9 mouse cellular contexts compared by ENCODE assay signal in the genomic region with DNA sequence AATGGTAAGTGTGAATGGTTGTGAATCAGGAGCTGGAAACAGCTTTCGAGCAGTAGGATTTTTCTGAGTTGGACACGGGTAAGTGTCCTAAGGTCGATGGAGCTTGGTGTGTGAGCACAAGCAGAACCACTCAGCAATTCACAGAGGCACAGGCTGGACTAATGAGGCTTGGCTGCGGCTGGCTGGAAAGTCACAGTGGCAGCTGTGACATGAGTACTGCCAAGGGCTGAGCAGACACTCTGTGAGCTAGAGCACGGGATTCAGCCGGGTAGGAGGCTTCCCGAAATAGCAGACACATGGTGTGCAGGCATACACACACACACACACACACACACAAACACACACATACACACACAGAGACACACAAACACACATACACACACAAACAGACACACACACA.
DNase-seq lines count a peak whose midpoint lies in the region; ATAC-seq and TF ChIP-seq lines count a peak whose summit lies in the region.
"Had no signal": no experiment of that assay in that cellular context is flagged by ENCODE, and none has a peak within 500 bp of the region (broad histone marks: within the 10 kb centered on the region; RNA-seq: fewer than 3 reads in every experiment).

No protein-coding gene starts in this region.

- H3K27ac ChIP-seq in lung, embryonic 16.5 days (ENCODE audit: low read length): no peak overlapping the region
- peak overlapping the region; percentile 0; the same call in 1 of the 2 replicates for H3K27ac ChIP-seq in midbrain, embryonic 15.5 days
- H3K27ac ChIP-seq: limb, embryonic 12.5 days had no signal

- no peak for DNase-seq in lung, adult 2 months
- DNase-seq in cerebellum, postnatal 4 days (ENCODE audit: low spot score in 2 of 2): peak; percentile 30 to 63
- peak; percentile 73 to 74 for DNase-seq in heart, postnatal 10 days
- DNase-seq in embryo, embryonic 11 days: no peak
- DNase-seq in spleen, postnatal 14 days (ENCODE audit: low spot score in 2 of 2): no peak
- no peak for DNase-seq in adrenal gland, postnatal 14 days

- peak; percentile 60; the same call in 1 of the 2 replicates for ATAC-seq in lung, embryonic 16.5 days (ENCODE audit: low read depth)
- peak; percentile 65; the same call in 1 of the 2 replicates for ATAC-seq in midbrain, embryonic 15.5 days (replicated peaks)

- H3K4me2 ChIP-seq in lung, embryonic 16.5 days (ENCODE audit: low read depth, low read length): no peak overlapping the region
- H3K4me2 ChIP-seq in midbrain, embryonic 15.5 days: no peak overlapping the region
- H3K4me2 ChIP-seq: limb, embryonic 12.5 days had no signal

- no peaks in the 10 kb centered on the region for H3K36me3 ChIP-seq in lung, embryonic 16.5 days (ENCODE audit: control insufficient read depth, insufficient read depth, low read length)
- H3K36me3 ChIP-seq in midbrain, embryonic 15.5 days (replicated peaks): no peaks in the 10 kb centered on the region
- H3K36me3 ChIP-seq: limb, embryonic 12.5 days had no signal

- no peaks in the 10 kb centered on the region for H3K27me3 ChIP-seq in lung, embryonic 16.5 days (ENCODE audit: control insufficient read depth, insufficient read depth, low read depth, low read length)
- no peaks in the 10 kb centered on the region for H3K27me3 ChIP-seq in midbrain, embryonic 15.5 days (replicated peaks)
- H3K27me3 ChIP-seq: limb, embryonic 12.5 days had no signal

- H3K9me3 ChIP-seq in lung, embryonic 16.5 days (ENCODE audit: control insufficient read depth, low read length): no peaks in the 10 kb centered on the region
- no peaks in the 10 kb centered on the region for H3K9me3 ChIP-seq in midbrain, embryonic 15.5 days
- H3K9me3 ChIP-seq: limb, embryonic 12.5 days had no signal

- no peak for TF ChIP-seq CTCF in lung, adult 2 months (IDR thresholded peaks at IDR 0.05; ENCODE audit: insufficient read depth, low read length)

- intact Hi-C loops in heart, postnatal 10 days (cut with DNase I): no loop called here

- H3K9ac ChIP-seq in lung, embryonic 16.5 days (ENCODE audit: low read length): no peak overlapping the region
- no peak overlapping the region for H3K9ac ChIP-seq in midbrain, embryonic 15.5 days
- H3K9ac ChIP-seq: limb, embryonic 12.5 days had no signal

- TF ChIP-seq POLR2A in lung, adult 2 months (IDR thresholded peaks at IDR 0.05; ENCODE audit: borderline replicate concordance, extremely low read depth, low read depth, low read length): no peak

- no peaks in the 10 kb centered on the region for H3K4me1 ChIP-seq in lung, embryonic 16.5 days (replicated peaks; ENCODE audit: control insufficient read depth, insufficient read depth, low read length)
- no peaks in the 10 kb centered on the region for H3K4me1 ChIP-seq in lung, adult 2 months (ENCODE audit: control insufficient read depth, insufficient read depth, low read length)
- H3K4me1 ChIP-seq in midbrain, embryonic 15.5 days: no peaks in the 10 kb centered on the region
- H3K4me1 ChIP-seq: limb, embryonic 12.5 days had no signal

- no peak overlapping the region for H3K4me3 ChIP-seq in lung, embryonic 16.5 days (ENCODE audit: low read length)
- H3K4me3 ChIP-seq in lung, adult 2 months (replicated peaks; ENCODE audit: extremely low read depth, low read depth, low read length): no peak overlapping the region
- no peak overlapping the region for H3K4me3 ChIP-seq in midbrain, embryonic 15.5 days
- H3K4me3 ChIP-seq: limb, embryonic 12.5 days had no signal

- 50% methylated on average over 7 of the region's 7 CpGs for WGBS in lung, embryonic 16.5 days
- WGBS in lung, adult 2 months: 62% methylated on average over 7 of the region's 7 CpGs
- WGBS in midbrain, embryonic 15.5 days: 59% methylated on average over 7 of the region's 7 CpGs

Comparison
In these comparisons a context has a peak if more than half of its experiments do, and no peak if none do; other contexts are left out.
1. DNase-seq: peak in cerebellum, postnatal 4 days (2 of 2) and heart, postnatal 10 days (2 of 2); none in lung, adult 2 months (single experiment), embryo, embryonic 11 days (single experiment), spleen, postnatal 14 days (0 of 2) and adrenal gland, postnatal 14 days (single experiment).